Mouse (Mus musculus): ENCODE data around the gene Clec18a. TPM values are rescaled to one million over a fixed set of nuclear protein-coding genes. Genes with fewer than 3 reads are reported as not detected.

Clec18a gene
- total and polyA plus RNA-seq, 3 experiments, result not detected

GRCm38 (mm10) chr8:111033482-111034215 is 58.6 kb downstream of the Clec18a start (continued):
- TF ChIP-seq NRF1 (IDR thresholded peaks at IDR 0.05; ENCODE audit: insufficient read depth, low read depth, low read length, poor library complexity, severe bottlenecking) (peak; percentile 50; the same call in 1 of the 2 replicates), ZC3H11A (IDR thresholded peaks at IDR 0.05; ENCODE audit: low read depth, low read length) (no peak), MXI1 (IDR thresholded peaks at IDR 0.05; ENCODE audit: low read depth, low read length) (peak; percentile 71), ZKSCAN1 (IDR thresholded peaks at IDR 0.05; ENCODE audit: low read depth, low read length) (no peak), RAD21 (IDR thresholded peaks at IDR 0.05; ENCODE audit: low read depth, low read length) (no peak), SMC3 (IDR thresholded peaks at IDR 0.05; ENCODE audit: low read depth, low read length) (no peak), ZNF384 (IDR thresholded peaks at IDR 0.05; ENCODE audit: low read depth, low read length) (no peak), USF1 (IDR thresholded peaks at IDR 0.05; ENCODE audit: low read depth, low read length) (peak; percentile 100), POLR2AphosphoS5 (IDR thresholded peaks at IDR 0.05; ENCODE audit: borderline replicate concordance, low read depth, low read length) (no peak), USF2 (IDR thresholded peaks at IDR 0.05; ENCODE audit: borderline replicate concordance in 1 of 2, insufficient read depth in 1 of 2, low read depth in 1 of 2, low read length in 2 of 2) (peak; percentile 95 to 96), MAFK (IDR thresholded peaks at IDR 0.05; ENCODE audit: borderline replicate concordance, low read depth, low read length) (no peak), HCFC1 (IDR thresholded peaks at IDR 0.05; ENCODE audit: low read depth, low read length) (peak; percentile 85), KAT2A (conservative IDR thresholded peaks at IDR 0.05; ENCODE audit: low read depth, low read length) (peak; percentile 71), EP300 (IDR thresholded peaks at IDR 0.05; ENCODE audit: low read depth in 1 of 2, low read length in 2 of 2) (peak in 1 of 2 experiments; percentile 69; a peak in 2 of 4 replicates), MAZ (IDR thresholded peaks at IDR 0.05; ENCODE audit: low read depth, low read length) (no peak; the same call in 1 of the 2 replicates), TAL1 (IDR thresholded peaks at IDR 0.05; ENCODE audit: low read length) (no peak), E2F4 (IDR thresholded peaks at IDR 0.05; ENCODE audit: borderline replicate concordance, low read depth, low read length) (peak; percentile 93), CHD2 (IDR thresholded peaks at IDR 0.05; ENCODE audit: low read length) (peak; percentile 91), CTCF (IDR thresholded peaks at IDR 0.05 in 2 of 3, conservative IDR thresholded peaks at IDR 0.05 in 1 of 3; ENCODE audit: control insufficient read depth in 1 of 3, insufficient read depth in 1 of 3, low read depth in 2 of 3, low read length in 3 of 3, poor library complexity in 1 of 3, severe bottlenecking in 1 of 3) (no peak), MAX (IDR thresholded peaks at IDR 0.05; ENCODE audit: low read length) (peak; percentile 98)

GRCm38 (mm10) chr8:111032916-111033315 is 59.3 kb downstream of the Clec18a start, which contains the start of gene Aars:
Gene Aars (plus strand): TSS chr8:111033144.
- H3K27me3 ChIP-seq (ENCODE audit: control insufficient read depth in 1 of 2, insufficient read depth in 2 of 2, low read length in 2 of 2), result no peaks in the 10 kb centered on the region
- no peak for DNase-seq (ENCODE audit: low read depth, low spot score)
- peak within 1 kb of the TSS; percentile 94 for H3K9ac ChIP-seq (ENCODE audit: control insufficient read depth, low read depth, low read length, poor library complexity, severe bottlenecking)
- peaks cover 5 to 27% of the 10 kb centered on the region in 2 experiments for H3K4me1 ChIP-seq (ENCODE audit: control insufficient read depth in 1 of 2, insufficient read depth in 2 of 2, low read length in 2 of 2)
- peaks cover 9 to 38% of the 10 kb centered on the region in 2 experiments for H3K36me3 ChIP-seq (ENCODE audit: control insufficient read depth in 1 of 2, insufficient read depth in 2 of 2, low read length in 2 of 2)
- peaks cover 42% of the 10 kb centered on the region for H3K79me2 ChIP-seq (ENCODE audit: control insufficient read depth, insufficient read depth, low read length, poor library complexity)
- H3K9me3 ChIP-seq (replicated peaks; ENCODE audit: insufficient read depth, low read length), result no peaks in the 10 kb centered on the region
- H3K4me3 ChIP-seq (ENCODE audit: control insufficient read depth in 1 of 2, insufficient read depth in 1 of 2, low read depth in 2 of 2, low read length in 2 of 2), result peak within 1 kb of the TSS; percentile 89 to 96
- peak within 1 kb of the TSS; percentile 93 for H3K27ac ChIP-seq (ENCODE audit: control insufficient read depth, low read depth, low read length)
- TF ChIP-seq POLR2AphosphoS2 (IDR thresholded peaks at IDR 0.05; ENCODE audit: low read length) (no peak), E2F4 (IDR thresholded peaks at IDR 0.05; ENCODE audit: borderline replicate concordance, low read depth, low read length) (no peak), MXI1 (IDR thresholded peaks at IDR 0.05; ENCODE audit: low read depth, low read length) (no peak), RAD21 (IDR thresholded peaks at IDR 0.05; ENCODE audit: low read depth, low read length) (no peak), UBTF (IDR thresholded peaks at IDR 0.05; ENCODE audit: borderline replicate concordance, insufficient read depth, low read depth, low read length) (no peak), TCF12 (IDR thresholded peaks at IDR 0.05; ENCODE audit: low read depth, low read length) (no peak), TBP (IDR thresholded peaks at IDR 0.05; ENCODE audit: low read depth, low read length) (no peak), CTCF (IDR thresholded peaks at IDR 0.05 in 2 of 3, conservative IDR thresholded peaks at IDR 0.05 in 1 of 3; ENCODE audit: control insufficient read depth in 1 of 3, insufficient read depth in 1 of 3, low read depth in 2 of 3, low read length in 3 of 3, poor library complexity in 1 of 3, severe bottlenecking in 1 of 3) (no peak), CHD2 (IDR thresholded peaks at IDR 0.05; ENCODE audit: low read length) (no peak)

All from MEL (cell line).